In genomic region chr13:12263996-12264395, GRCm38 (mm10) we compare ENCODE assay signal across 24 mouse cellular contexts. TPM values are rescaled to one million over a fixed set of nuclear protein-coding genes. Genes with fewer than 3 reads are reported as not detected.
DNase-seq lines count a peak whose midpoint lies in the region; ATAC-seq and TF ChIP-seq lines count a peak whose summit lies in the region.
"Had no signal": no experiment of that assay in that cellular context is flagged by ENCODE, and none has a peak within 500 bp of the region (broad histone marks: within the 10 kb centered on the region; RNA-seq: fewer than 3 reads in every experiment).

No protein-coding gene starts in this region.

- no peaks in the 10 kb centered on the region for H3K4me1 ChIP-seq in heart, postnatal 0 days (ENCODE audit: control insufficient read depth, insufficient read depth)
- H3K4me1 ChIP-seq in heart, embryonic 11.5 days (ENCODE audit: control insufficient read depth, insufficient read depth, low read length), result no peaks in the 10 kb centered on the region
- H3K4me1 ChIP-seq in lung, adult 2 months (ENCODE audit: control insufficient read depth, insufficient read depth, low read length), result no peaks in the 10 kb centered on the region
- H3K4me1 ChIP-seq: embryonic facial prominence, embryonic 10.5 days; embryonic facial prominence, embryonic 12.5 days; forebrain, embryonic 13.5 days; forebrain, embryonic 15.5 days had no signal

- H3K27ac ChIP-seq in heart, postnatal 0 days (ENCODE audit: low read depth), result no peak overlapping the region
- H3K27ac ChIP-seq in heart, embryonic 11.5 days (ENCODE audit: low read depth, low read length), result no peak overlapping the region
- H3K27ac ChIP-seq: embryonic facial prominence, embryonic 10.5 days; embryonic facial prominence, embryonic 12.5 days; forebrain, embryonic 13.5 days; forebrain, embryonic 15.5 days had no signal

- H3K9ac ChIP-seq in heart, postnatal 0 days (replicated peaks; ENCODE audit: low read depth, low read length), result no peak overlapping the region
- H3K9ac ChIP-seq in heart, embryonic 11.5 days (ENCODE audit: low read depth, low read length), result no peak overlapping the region
- H3K9ac ChIP-seq: embryonic facial prominence, embryonic 12.5 days; forebrain, embryonic 13.5 days; forebrain, embryonic 15.5 days; forebrain, postnatal 0 days had no signal

- peaks cover 6% of the 10 kb centered on the region for H3K9me3 ChIP-seq in heart, postnatal 0 days (replicated peaks; ENCODE audit: control insufficient read depth, low read length)
- no peaks in the 10 kb centered on the region; the same call in 1 of the 2 replicates for H3K9me3 ChIP-seq in heart, embryonic 11.5 days (replicated peaks; ENCODE audit: control insufficient read depth, low read length)
- H3K9me3 ChIP-seq: embryonic facial prominence, embryonic 12.5 days; forebrain, embryonic 15.5 days had no signal

- no peak; the same call in 1 of the 2 replicates for TF ChIP-seq EP300 in heart, postnatal 0 days (IDR thresholded peaks at IDR 0.05; ENCODE audit: low read depth)

- 0 out of 2 replicates have a peak, but pooled peaks have one; percentile 4 for ATAC-seq in heart, postnatal 0 days (ENCODE audit: insufficient read depth, low read depth)
- no peak for ATAC-seq in heart, embryonic 11.5 days (replicated peaks; ENCODE audit: insufficient number of reproducible peaks, low FRiP score, low TSS enrichment)
- ATAC-seq: activated CD4-positive, CD25-positive, alpha-beta regulatory T cell, adult 4 months; forebrain, embryonic 13.5 days; forebrain, embryonic 15.5 days; forebrain, postnatal 0 days; Patski had no signal

- H3K36me3 ChIP-seq in heart, postnatal 0 days (replicated peaks; ENCODE audit: control insufficient read depth, insufficient read depth, low read length), result peaks cover 15% of the 10 kb centered on the region
- H3K36me3 ChIP-seq in heart, embryonic 11.5 days (ENCODE audit: control insufficient read depth, insufficient read depth, low read length), result 0 out of 2 replicates have a peak, but pooled peaks cover 3% of the 10 kb centered on the region
- H3K36me3 ChIP-seq: embryonic facial prominence, embryonic 10.5 days; embryonic facial prominence, embryonic 12.5 days; forebrain, embryonic 15.5 days; G1E had no signal

- DNase-seq in heart, postnatal 0 days (ENCODE audit: low spot score), result no peak
- DNase-seq in thymus, postnatal 4 days, result peak; percentile 18
- no peak for DNase-seq in thymus, postnatal 14 days
- peak; percentile 80 for DNase-seq in R1 (ENCODE audit: low read depth, low spot score)
- peak; percentile 14 for DNase-seq in induced T-regulatory cell, adult 2 months (ENCODE audit: low read depth)
- DNase-seq in left cerebral cortex, adult 9 months (ENCODE audit: low spot score in 2 of 2), result no peak
- DNase-seq in lung, adult 2 months, result no peak
- DNase-seq: adrenal gland, adult 8-10 months; adrenal gland, postnatal 14 days; adrenal gland, postnatal 36 days; cerebellum, adult 11-12 months; cerebellum, adult 2 months; cerebellum, adult 9-10 months; cerebellum, postnatal 10 days; cerebellum, postnatal 25 days; forebrain, postnatal 0 days had no signal

- TF ChIP-seq POLR2A in lung, adult 2 months (IDR thresholded peaks at IDR 0.05; ENCODE audit: borderline replicate concordance, extremely low read depth, low read depth, low read length), result no peak

- no peaks in the 10 kb centered on the region for H3K27me3 ChIP-seq in heart, postnatal 0 days (ENCODE audit: control insufficient read depth, insufficient read depth, low read length)
- H3K27me3 ChIP-seq in heart, embryonic 11.5 days (ENCODE audit: control insufficient read depth, insufficient read depth, low read length), result no peaks in the 10 kb centered on the region
- H3K27me3 ChIP-seq: embryonic facial prominence, embryonic 12.5 days; forebrain, embryonic 13.5 days; forebrain, embryonic 15.5 days; Patski had no signal

- no peak; the same call in 1 of the 2 replicates for TF ChIP-seq CTCF in heart, postnatal 0 days (IDR thresholded peaks at IDR 0.05; ENCODE audit: low read depth)
- TF ChIP-seq CTCF in lung, adult 2 months (IDR thresholded peaks at IDR 0.05; ENCODE audit: insufficient read depth, low read length), result no peak

- no peak overlapping the region for H3K4me3 ChIP-seq in heart, postnatal 0 days (ENCODE audit: low read depth, low read length)
- H3K4me3 ChIP-seq in heart, embryonic 11.5 days (ENCODE audit: low read depth, low read length), result no peak overlapping the region
- no peak overlapping the region for H3K4me3 ChIP-seq in lung, adult 2 months (replicated peaks; ENCODE audit: extremely low read depth, low read depth, low read length)
- H3K4me3 ChIP-seq: embryonic facial prominence, embryonic 10.5 days; embryonic facial prominence, embryonic 12.5 days; forebrain, embryonic 13.5 days; forebrain, embryonic 15.5 days had no signal

- WGBS in heart, postnatal 0 days, result 65% methylated on average over 6 of the region's 6 CpGs
- 74% methylated on average over 6 of the region's 6 CpGs for WGBS in heart, embryonic 11.5 days (ENCODE audit: insufficient replicate concordance)
- WGBS in lung, adult 2 months, result 72% methylated on average over 6 of the region's 6 CpGs

- H3K4me2 ChIP-seq in heart, postnatal 0 days (ENCODE audit: low read depth, low read length), result no peak overlapping the region
- H3K4me2 ChIP-seq in heart, embryonic 11.5 days, result no peak overlapping the region
- H3K4me2 ChIP-seq: embryonic facial prominence, embryonic 12.5 days; forebrain, embryonic 13.5 days; forebrain, embryonic 15.5 days had no signal

RNA-seq across cellular contexts. Expression of gene Mtr, which starts 6.1 kb away (rescaled TPM):
- 10.1 and 25.3 TPM in 2 replicates for total RNA-seq in heart, postnatal 0 days (2014; rRNA removed; ENCODE audit: low replicate concordance)
- polyA plus RNA-seq in heart, postnatal 0 days (2015; fragmentation: Nextera tagmentation; extraction: Ambion mirVana), result 9.1 and 9.8 TPM in 2 replicates
- polyA plus RNA-seq in heart, embryonic 11.5 days (2014; fragmentation: Nextera tagmentation; extraction: Ambion mirVana), result 17.7 and 19.9 TPM in 2 replicates
- polyA plus RNA-seq in lung, adult 2 months (2012; rRNA removed), result 5.7 and 7.5 TPM in 2 replicates

Comparison
In these comparisons a context has a peak if more than half of its experiments do, and no peak if none do; other contexts are left out.
1. DNase-seq: peak in thymus, postnatal 4 days (single experiment), R1 (single experiment) and induced T-regulatory cell, adult 2 months (single experiment); none in heart, postnatal 0 days (single experiment), thymus, postnatal 14 days (single experiment), left cerebral cortex, adult 9 months (0 of 2) and lung, adult 2 months (single experiment).